Mouse (Mus musculus): Measurements from ENCODE around the gene Sipa1l1.

- TF ChIP-seq CTCF (IDR thresholded peaks at IDR 0.05; ENCODE audit: control insufficient read depth, insufficient read depth, insufficient read length) (no peak), MYOG (IDR thresholded peaks at IDR 0.05; ENCODE audit: control insufficient read depth, extremely low read depth, insufficient read length) (no peak), USF1 (IDR thresholded peaks at IDR 0.05; ENCODE audit: low read depth) (no peak), MAX (IDR thresholded peaks at IDR 0.05) (no peak), CEBPB (IDR thresholded peaks at IDR 0.05; ENCODE audit: low read depth) (no peak), FOSL1 (IDR thresholded peaks at IDR 0.05; ENCODE audit: insufficient read depth, low read length, poor library complexity, severe bottlenecking) (no peak), MYOD1 (IDR thresholded peaks at IDR 0.05; ENCODE audit: control insufficient read depth, insufficient read length, low read depth) (no peak)
These were observed 226.1 kb downstream of the Sipa1l1 start for GRCm38 (mm10) chr12:82395194-82395593.
